Mouse (Mus musculus): ENCODE data around the gene Gpr137.
A peak's percentile ranks its signal among the peaks of the same experiment; 100 is the strongest.

Gene Gpr137

DNA sequence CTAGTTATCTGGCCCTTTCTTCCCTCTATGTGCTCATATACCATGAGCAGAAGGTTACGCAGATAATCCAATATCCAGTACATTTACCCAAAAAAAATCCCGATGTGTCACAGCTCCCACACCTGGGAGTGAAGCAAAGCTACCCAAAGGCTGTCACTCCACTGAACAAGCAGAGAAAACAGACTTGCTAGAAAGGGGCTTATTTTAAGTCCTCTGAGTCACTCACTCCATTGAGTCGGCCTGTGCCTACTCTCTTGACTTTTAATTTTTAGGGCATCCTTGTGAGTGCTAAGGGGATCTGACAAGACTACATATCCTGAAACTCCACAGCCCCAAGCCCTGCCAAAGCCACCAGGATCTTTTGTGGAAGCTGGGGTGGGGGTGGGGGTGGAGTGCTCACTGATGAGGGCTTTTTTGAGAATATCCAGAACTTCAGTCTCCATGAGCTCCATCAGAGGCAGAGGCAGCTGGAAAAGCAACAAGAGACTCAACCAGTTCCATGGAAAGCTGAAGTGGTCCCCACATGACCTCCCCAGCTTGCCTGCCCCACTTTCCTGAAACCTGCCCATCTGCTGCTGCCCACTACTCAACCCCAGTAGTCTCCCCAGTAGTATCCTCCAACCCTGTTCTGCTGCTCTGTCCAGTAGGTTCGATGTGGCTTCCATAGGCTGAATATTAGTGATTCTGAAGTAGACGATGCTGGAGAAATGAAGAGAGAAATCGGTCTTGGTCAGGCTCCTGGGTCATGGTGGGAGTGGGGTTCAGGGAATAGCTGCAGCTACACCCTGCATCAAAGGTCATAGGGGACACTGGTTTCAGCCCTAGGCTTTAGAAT, 19.2 kb downstream of the Gpr137 start:
- DNase-seq (ENCODE audit: extremely low read depth, low read depth) = no peak

- peak; percentile 98 for DNase-seq (ENCODE audit: extremely low read depth, low read depth)
Observed at GRCm38 (mm10) chr19:6921647-6922567, 20.4 kb downstream of the Gpr137 start, which contains the start of gene Esrra. Esrra (minus strand) TSS chr19:6921813.

GRCm38 (mm10) chr19:6920741-6921636, 21.3 kb downstream of the Gpr137 start:
- no peak for DNase-seq (ENCODE audit: extremely low read depth, low read depth)

DNA sequence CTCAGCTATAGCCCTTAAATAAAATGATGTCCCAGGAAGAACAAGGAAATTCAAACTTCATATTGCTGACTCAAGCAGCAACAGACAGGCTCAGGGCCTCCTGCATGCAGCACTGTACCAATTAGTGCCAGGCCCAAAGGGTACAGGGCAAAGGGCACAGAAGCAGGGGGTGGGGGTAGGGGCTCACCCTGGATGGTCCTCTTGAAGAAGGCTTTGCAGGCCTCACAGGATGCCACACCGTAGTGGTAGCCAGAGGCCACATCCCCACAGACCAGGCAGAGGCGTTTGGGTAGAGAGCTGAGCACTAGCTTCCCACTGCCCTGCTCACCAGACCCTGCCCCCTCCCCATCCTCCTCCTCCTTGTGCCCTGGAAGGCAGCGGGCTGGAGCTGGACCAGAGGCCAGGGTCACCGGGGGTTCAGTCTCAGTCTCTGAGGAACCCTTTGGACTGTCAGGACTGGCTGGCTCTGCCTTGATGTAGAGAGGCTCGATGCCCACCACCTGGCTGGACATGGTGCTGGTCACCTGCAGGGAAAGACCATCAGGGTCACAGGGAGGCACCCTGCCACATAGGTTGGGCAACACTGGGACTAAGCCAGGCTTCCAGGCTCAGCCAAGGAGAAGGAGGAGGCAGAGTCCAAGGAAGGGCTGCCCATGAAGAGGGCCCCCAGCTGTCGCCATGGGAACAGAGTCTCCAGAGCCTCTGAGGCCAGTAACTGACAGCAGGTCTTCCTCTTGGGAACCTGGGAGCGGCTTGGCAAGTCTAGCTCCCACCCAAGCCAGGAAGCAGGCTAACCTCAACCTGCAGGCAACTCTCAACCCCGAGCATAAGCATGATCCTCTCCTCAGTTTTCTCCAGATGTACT, 22.2 kb downstream of the Gpr137 start:
- no peak for DNase-seq (ENCODE audit: extremely low read depth, low read depth)

GRCm38 (mm10) chr19:6919431-6919830, 22.8 kb downstream of the Gpr137 start:
- no peak for DNase-seq (ENCODE audit: extremely low read depth, low read depth)

DNA sequence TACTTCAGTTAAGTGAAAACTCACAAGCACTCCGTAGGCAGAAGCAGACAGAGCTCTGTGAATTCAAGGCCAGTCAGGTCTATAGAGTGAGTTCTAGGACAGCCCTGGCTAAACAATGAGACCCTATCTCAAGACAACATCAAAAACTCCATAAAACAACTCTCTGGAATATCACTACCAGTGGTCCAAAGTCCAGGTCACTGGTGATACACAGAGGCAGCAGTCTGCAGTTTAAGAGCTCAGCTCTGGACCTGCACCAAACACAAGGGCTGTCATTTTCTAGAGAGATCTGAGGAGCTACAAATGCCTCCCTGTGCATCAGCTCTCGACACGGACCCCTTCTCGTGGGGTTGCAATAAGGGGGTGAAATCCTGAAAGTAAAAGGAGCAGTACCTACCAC, 24.0 kb downstream of the Gpr137 start:
- no peak for DNase-seq (ENCODE audit: extremely low read depth, low read depth)

DNA sequence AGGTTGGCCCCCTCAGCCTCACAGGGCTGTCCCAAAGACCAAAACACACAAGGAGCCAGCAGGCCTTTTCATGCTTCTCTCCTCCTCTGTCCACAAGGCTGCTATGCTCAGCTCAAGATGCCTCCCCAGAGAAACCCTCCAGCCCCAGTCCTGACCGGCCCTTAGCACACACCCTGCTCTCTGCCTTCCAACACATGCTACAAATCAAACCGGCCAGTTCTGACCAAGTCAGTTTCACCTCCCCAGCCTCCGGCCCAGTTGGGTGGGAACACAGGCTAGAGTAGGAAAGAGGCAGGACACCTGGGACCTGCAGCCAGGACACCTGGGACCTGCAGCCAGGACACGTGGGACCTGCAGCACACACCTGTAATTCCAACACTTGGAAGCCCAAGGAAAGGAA, 25.8 kb downstream of the Gpr137 start:
- DNase-seq (ENCODE audit: extremely low read depth, low read depth) = no peak

- DNase-seq (ENCODE audit: extremely low read depth, low read depth) = no peak
Observed at GRCm38 (mm10) chr19:6915276-6915675, 27.0 kb downstream of the Gpr137 start.

- DNase-seq (ENCODE audit: extremely low read depth, low read depth) = no peak
Observed at GRCm38 (mm10) chr19:6914540-6914939, 27.7 kb downstream of the Gpr137 start.

DNA sequence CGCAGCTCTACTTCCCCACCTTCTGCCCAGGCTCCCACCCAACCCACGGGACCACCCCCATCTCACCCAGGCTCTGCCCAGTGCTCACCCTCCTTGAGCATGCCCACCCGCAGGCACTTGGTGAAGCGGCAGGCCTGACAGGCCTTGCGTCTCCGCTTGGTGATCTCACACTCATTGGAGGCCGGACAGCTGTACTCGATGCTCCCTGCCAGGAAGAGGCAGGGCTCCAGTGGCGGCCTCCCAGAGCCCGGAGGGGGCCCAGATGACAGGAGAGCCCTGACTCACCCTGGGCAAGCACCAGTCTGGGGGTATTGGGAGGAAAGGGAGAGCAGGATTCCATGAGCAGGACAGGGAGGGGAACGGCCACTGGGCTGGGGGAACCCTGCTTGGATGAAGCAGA, 28.3 kb downstream of the Gpr137 start:
- no peak for DNase-seq (ENCODE audit: extremely low read depth, low read depth)

DNA sequence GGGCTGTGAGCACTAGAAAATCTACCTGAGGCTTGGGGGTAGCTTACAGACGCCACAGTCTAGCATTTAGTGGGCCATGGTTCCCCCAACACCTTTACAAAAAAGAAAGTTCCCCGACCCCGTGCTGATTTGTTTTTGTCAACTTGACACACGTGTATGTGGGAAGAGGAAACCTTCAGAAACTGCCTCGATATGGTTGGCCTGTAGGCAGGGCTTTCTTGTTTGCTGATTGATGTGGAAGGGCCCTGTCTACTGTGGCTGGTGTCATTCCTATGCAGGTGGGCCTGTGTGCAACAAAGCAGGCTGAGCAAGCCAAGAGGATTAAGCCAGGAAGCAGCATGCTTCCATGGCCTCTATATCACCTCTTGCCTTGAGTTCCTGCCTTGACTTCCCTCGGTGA, 29.2 kb downstream of the Gpr137 start:
- DNase-seq (ENCODE audit: extremely low read depth, low read depth) = no peak

DNA sequence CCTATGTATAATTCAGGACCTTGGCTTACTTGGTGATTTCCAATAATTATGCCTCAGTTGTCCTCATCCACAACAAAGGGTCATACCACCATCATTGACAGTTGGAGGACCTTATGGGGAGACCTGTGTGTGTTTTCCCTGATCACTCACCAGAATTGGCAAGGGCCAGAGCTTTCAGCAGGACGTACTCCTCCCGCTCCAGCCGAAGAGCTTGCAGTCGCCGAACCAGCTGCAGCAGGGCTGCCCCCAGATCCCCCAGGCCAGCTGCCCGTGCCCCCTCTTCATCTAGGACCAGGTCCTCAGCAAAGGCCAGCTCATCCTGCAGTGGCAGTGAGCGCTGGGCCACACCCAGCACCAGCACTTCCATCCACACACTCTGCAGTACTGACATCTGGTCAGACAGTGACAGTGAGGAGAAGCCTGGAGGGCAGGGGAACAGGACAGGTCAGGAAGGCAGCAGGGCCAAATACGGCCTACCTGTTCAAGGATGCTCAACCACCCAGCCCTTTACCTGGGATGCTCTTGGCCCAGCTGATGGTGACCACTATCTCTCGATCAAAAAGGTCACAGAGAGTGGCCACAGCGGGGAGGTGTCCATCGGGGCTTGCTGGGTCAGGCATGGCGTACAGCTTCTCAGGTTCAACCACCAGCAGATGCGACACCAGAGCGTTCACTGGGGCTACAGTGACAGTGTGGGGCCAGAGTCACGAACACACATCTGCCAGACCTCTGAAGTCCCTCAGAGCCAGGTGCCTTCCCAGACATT, 29.9 kb downstream of the Gpr137 start:
- no peak for DNase-seq (ENCODE audit: extremely low read depth, low read depth)

GRCm38 (mm10) chr19:6911101-6912074, 30.9 kb downstream of the Gpr137 start:
- DNase-seq (ENCODE audit: extremely low read depth, low read depth) = no peak

GRCm38 (mm10) chr19:6910306-6910705, 32.0 kb downstream of the Gpr137 start:
- DNase-seq (ENCODE audit: extremely low read depth, low read depth) = peak; percentile 21

GRCm38 (mm10) chr19:6909507-6910289, 32.6 kb downstream of the Gpr137 start, which contains the start of the genes Trmt112 and Prdx5:
Trmt112 (plus strand) TSS chr19:6909698.
Prdx5 (minus strand) TSS chr19:6910106.
- DNase-seq (ENCODE audit: extremely low read depth, low read depth) = peak; percentile 97

GRCm38 (mm10) chr19:6909021-6909420, 33.3 kb downstream of the Gpr137 start:
- DNase-seq (ENCODE audit: extremely low read depth, low read depth) = no peak

DNA sequence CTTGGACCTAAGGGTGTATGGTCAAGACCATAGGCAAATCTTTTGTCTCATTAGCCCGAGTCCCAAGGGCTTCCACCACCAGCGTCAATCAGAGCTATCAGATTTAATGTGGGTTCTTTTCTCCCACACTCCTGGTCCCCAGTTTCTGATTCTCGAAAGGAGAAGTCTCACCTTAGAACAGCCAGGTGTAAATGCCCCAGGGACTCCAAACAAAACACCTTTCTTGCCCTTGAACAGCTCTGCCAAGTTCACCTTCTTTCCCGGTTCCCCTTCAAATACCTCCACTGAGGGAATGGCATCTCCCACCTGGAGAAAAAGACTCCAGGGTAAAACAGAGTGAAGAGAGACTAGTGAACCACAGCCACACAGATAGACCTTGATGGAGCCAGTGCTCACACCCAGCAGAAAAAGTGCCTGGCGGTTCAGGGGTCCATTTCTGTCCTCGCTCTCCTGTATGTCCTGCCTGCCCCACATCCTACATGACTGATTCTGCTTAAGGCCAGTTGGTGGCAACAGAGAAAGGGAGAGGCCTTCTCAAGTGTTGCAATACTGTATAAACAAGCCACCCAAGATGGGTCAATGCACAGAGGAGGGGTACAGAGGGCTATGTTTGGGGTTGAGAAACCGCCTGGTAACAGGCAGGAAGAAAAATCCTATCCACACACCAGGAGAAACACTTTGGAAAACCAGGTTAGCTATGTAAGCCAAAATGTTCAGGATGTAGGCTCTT, 34.3 kb downstream of the Gpr137 start:
- DNase-seq (ENCODE audit: extremely low read depth, low read depth) = no peak

Measured in MEL-GATA-1-ER (cell line).